Mouse (Mus musculus): ENCODE measurements around the gene Dtx3.

GRCm38 (mm10) chr10:127238241-127238824, 42.8 kb upstream of the Dtx3 start:
- TF ChIP-seq CTCF (IDR thresholded peaks at IDR 0.05; ENCODE audit: extremely low read depth, insufficient read depth, insufficient read length, insufficient replicate concordance), result no peak
- TF ChIP-seq POLR2A (IDR thresholded peaks at IDR 0.05; ENCODE audit: low read depth, low read length), result no peak

Measured in spleen, adult 2 months (tissue).